Comparison of ENCODE assay signal across 7 mouse cellular contexts in genomic region chr8:105481453-105481852, GRCm38 (mm10). TPM values are rescaled to one million over a fixed set of nuclear protein-coding genes. Genes with fewer than 3 reads are reported as not detected.
DNase-seq lines count a peak whose midpoint lies in the region; ATAC-seq and TF ChIP-seq lines count a peak whose summit lies in the region.

No protein-coding gene starts in this region.

- H3K4me2 ChIP-seq in liver, embryonic 11.5 days: no peak overlapping the region

- no peaks in the 10 kb centered on the region for H3K27me3 ChIP-seq in kidney, adult 2 months (replicated peaks; ENCODE audit: control insufficient read depth, insufficient read depth, low read length)
- no peaks in the 10 kb centered on the region for H3K27me3 ChIP-seq in MEL (ENCODE audit: control insufficient read depth in 1 of 2, insufficient read depth in 2 of 2, low read length in 2 of 2)
- H3K27me3 ChIP-seq in liver, embryonic 11.5 days (replicated peaks; ENCODE audit: control insufficient read depth, insufficient read depth, low read length): no peaks in the 10 kb centered on the region

- TF ChIP-seq CTCF in kidney, adult 2 months (conservative IDR thresholded peaks at IDR 0.05; ENCODE audit: insufficient read depth, insufficient read length, low read depth, low read length): peak; percentile 59
- peak; percentile 83 to 89 (median 87) for TF ChIP-seq CTCF in MEL (IDR thresholded peaks at IDR 0.05 in 2 of 3, conservative IDR thresholded peaks at IDR 0.05 in 1 of 3; ENCODE audit: control insufficient read depth in 1 of 3, insufficient read depth in 1 of 3, low read depth in 2 of 3, low read length in 3 of 3, poor library complexity in 1 of 3, severe bottlenecking in 1 of 3)

- TF ChIP-seq RAD21 in MEL (IDR thresholded peaks at IDR 0.05; ENCODE audit: low read depth, low read length): peak; percentile 65

- H3K4me1 ChIP-seq in kidney, adult 2 months (ENCODE audit: control insufficient read depth, insufficient read depth, low read length): peaks cover 3% of the 10 kb centered on the region; the same call in 1 of the 2 replicates
- H3K4me1 ChIP-seq in MEL (ENCODE audit: control insufficient read depth in 1 of 2, insufficient read depth in 2 of 2, low read length in 2 of 2): no peaks in the 10 kb centered on the region
- H3K4me1 ChIP-seq in liver, embryonic 11.5 days (replicated peaks; ENCODE audit: control insufficient read depth, insufficient read depth, low read length): no peaks in the 10 kb centered on the region; the same call in 1 of the 2 replicates

- TF ChIP-seq EP300 in MEL (IDR thresholded peaks at IDR 0.05; ENCODE audit: low read depth in 1 of 2, low read length in 2 of 2): no peak

- H3K79me2 ChIP-seq in MEL (ENCODE audit: control insufficient read depth, insufficient read depth, low read length, poor library complexity): no peaks in the 10 kb centered on the region

- no peak overlapping the region for H3K4me3 ChIP-seq in kidney, adult 2 months (ENCODE audit: insufficient read depth, low read depth, low read length)
- no peak overlapping the region for H3K4me3 ChIP-seq in MEL (ENCODE audit: control insufficient read depth in 1 of 2, insufficient read depth in 1 of 2, low read depth in 2 of 2, low read length in 2 of 2)
- no peak overlapping the region for H3K4me3 ChIP-seq in liver, embryonic 11.5 days (ENCODE audit: low read depth, low read length)

- no peak for TF ChIP-seq POLR2A in kidney, adult 2 months (IDR thresholded peaks at IDR 0.05; ENCODE audit: low read depth, low read length)
- no peak for TF ChIP-seq POLR2A in MEL (IDR thresholded peaks at IDR 0.05; ENCODE audit: control insufficient read depth in 1 of 2, insufficient read depth in 1 of 2, low read depth in 1 of 2, low read length in 2 of 2, poor library complexity in 1 of 2)

- no peak for ATAC-seq in liver, embryonic 11.5 days (replicated peaks; ENCODE audit: low FRiP score)
- ATAC-seq in erythroid progenitor cell, adult 5-6 weeks (replicated peaks; ENCODE audit: low FRiP score, poor library complexity, severe bottlenecking): no peak

- H3K9ac ChIP-seq in MEL (ENCODE audit: control insufficient read depth, low read depth, low read length, poor library complexity, severe bottlenecking): no peak overlapping the region
- no peak overlapping the region for H3K9ac ChIP-seq in liver, embryonic 11.5 days (ENCODE audit: low read depth, low read length)

- no peaks in the 10 kb centered on the region for H3K9me3 ChIP-seq in MEL (replicated peaks; ENCODE audit: insufficient read depth, low read length)
- H3K9me3 ChIP-seq in liver, embryonic 11.5 days (ENCODE audit: control insufficient read depth, low read length): no peaks in the 10 kb centered on the region

- H3K27ac ChIP-seq in kidney, adult 2 months (ENCODE audit: insufficient read depth, low read depth, low read length): no peak overlapping the region
- no peak overlapping the region for H3K27ac ChIP-seq in MEL (ENCODE audit: control insufficient read depth, low read depth, low read length)
- H3K27ac ChIP-seq in liver, embryonic 11.5 days (ENCODE audit: low read depth, low read length): no peak overlapping the region

- 80% methylated on average over 6 of the region's 6 CpGs for WGBS in kidney, adult 2 months
- WGBS in liver, embryonic 11.5 days: 68% methylated on average over 6 of the region's 6 CpGs

- DNase-seq in kidney, adult 2 months: no peak
- no peak for DNase-seq in kidney, adult 18-20 months
- DNase-seq in MEL (ENCODE audit: low read depth, low spot score): peak; percentile 85
- peak; percentile 53 for DNase-seq in c-Kit-positive CD71-positive TER-119-positive erythroid progenitor cells, embryonic 14.5 days (ENCODE audit: low spot score)
- DNase-seq in liver, embryonic 11.5 days (ENCODE audit: low spot score): peak; percentile 46
- DNase-seq in thymus, postnatal 0 days (ENCODE audit: low spot score): peak; percentile 43

- no peaks in the 10 kb centered on the region for H3K36me3 ChIP-seq in kidney, adult 2 months (ENCODE audit: control insufficient read depth, insufficient read depth, low read length)
- no peaks in the 10 kb centered on the region for H3K36me3 ChIP-seq in MEL (ENCODE audit: control insufficient read depth in 1 of 2, insufficient read depth in 2 of 2, low read length in 2 of 2)
- no peaks in the 10 kb centered on the region for H3K36me3 ChIP-seq in liver, embryonic 11.5 days (ENCODE audit: control insufficient read depth, insufficient read depth, low read length)

TF ChIP-seq in MEL, 35 proteins besides CTCF, POLR2A, EP300 and RAD21:
- TF ChIP-seq NRF1 (IDR thresholded peaks at IDR 0.05; ENCODE audit: insufficient read depth, low read depth, low read length, poor library complexity, severe bottlenecking) (no peak), ZNF384 (IDR thresholded peaks at IDR 0.05; ENCODE audit: low read depth, low read length) (no peak), SMC3 (IDR thresholded peaks at IDR 0.05; ENCODE audit: low read depth, low read length) (peak; percentile 79), MAFK (IDR thresholded peaks at IDR 0.05; ENCODE audit: borderline replicate concordance, low read depth, low read length) (no peak), ELF1 (IDR thresholded peaks at IDR 0.05; ENCODE audit: low read depth, low read length) (no peak), ZC3H11A (IDR thresholded peaks at IDR 0.05; ENCODE audit: low read depth, low read length) (peak; percentile 41; the same call in 1 of the 2 replicates)

RNA-seq across cellular contexts. Expression of gene Tppp3, which starts 10.1 kb away (rescaled TPM):
- polyA plus RNA-seq in kidney, adult 2 months (2012; rRNA removed): 11.9 and 19.3 TPM in 2 replicates
- total RNA-seq in MEL (2012; rRNA removed): 0.42 and 0.81 TPM in 2 replicates
- 1 to 10 TPM in 1 of 2 experiments, not detected in 1; 1.7 TPM for polyA plus RNA-seq in MEL (2012; ENCODE audit: insufficient read depth in 1 of 2, insufficient read length in 2 of 2, low read depth in 1 of 2, low replicate concordance in 2 of 2, missing spikeins in 1 of 2)
- 3.1 and 3.2 TPM in 2 replicates for polyA plus RNA-seq in liver, embryonic 11.5 days (2014; fragmentation: Nextera tagmentation; extraction: Ambion mirVana)
- polyA plus RNA-seq in thymus, postnatal 0 days (2015; fragmentation: Nextera tagmentation; extraction: Ambion mirVana): 31.9 and 42.4 TPM in 2 replicates
- 2.5 TPM in 1 of 2 replicates, not detected in the other for total RNA-seq in erythroid progenitor cell, adult 5-6 weeks (2015; ENCODE audit: low replicate concordance)
- 2.2 TPM in 1 of 2 replicates, not detected in the other for total RNA-seq in erythroid progenitor cell, adult 5-6 weeks (2017; ENCODE audit: low replicate concordance)

RNA-seq across cellular contexts. Expression of gene Zdhhc1, which starts 15.2 kb away (rescaled TPM):
- 47.6 and 57.7 TPM in 2 replicates for polyA plus RNA-seq in kidney, adult 2 months (2012; rRNA removed)
- total RNA-seq in MEL (2012; rRNA removed): 4.7 and 4.9 TPM in 2 replicates
- polyA plus RNA-seq in MEL (2012; ENCODE audit: insufficient read depth in 1 of 2, insufficient read length in 2 of 2, low read depth in 1 of 2, low replicate concordance in 2 of 2, missing spikeins in 1 of 2): 10 to 100 TPM in 1 of 2 experiments, not detected in 1; 11.5 TPM
- polyA plus RNA-seq in liver, embryonic 11.5 days (2014; fragmentation: Nextera tagmentation; extraction: Ambion mirVana): 6.4 and 8.9 TPM in 2 replicates
- polyA plus RNA-seq in thymus, postnatal 0 days (2015; fragmentation: Nextera tagmentation; extraction: Ambion mirVana): 5.8 and 6.9 TPM in 2 replicates
- total RNA-seq in erythroid progenitor cell, adult 5-6 weeks (2015; ENCODE audit: low replicate concordance): 2.5 TPM in 1 of 2 replicates, not detected in the other
- total RNA-seq in erythroid progenitor cell, adult 5-6 weeks (2017; ENCODE audit: low replicate concordance): 0.39 TPM in 1 of 2 replicates, not detected in the other

RNA-seq across cellular contexts. Expression of gene Hsd11b2, which starts 37.1 kb away (rescaled TPM):
- polyA plus RNA-seq in kidney, adult 2 months (2012; rRNA removed): 310 and 336 TPM in 2 replicates
- 0.27 TPM in 1 of 2 replicates, not detected in the other for total RNA-seq in MEL (2012; rRNA removed)
- 1 to 10 TPM in 1 of 2 experiments, not detected in 1; 2.1 TPM for polyA plus RNA-seq in MEL (2012; ENCODE audit: insufficient read depth in 1 of 2, insufficient read length in 2 of 2, low read depth in 1 of 2, low replicate concordance in 2 of 2, missing spikeins in 1 of 2)
- polyA plus RNA-seq in liver, embryonic 11.5 days (2014; fragmentation: Nextera tagmentation; extraction: Ambion mirVana): 13.8 and 16.4 TPM in 2 replicates
- 0.26 and 0.28 TPM in 2 replicates for polyA plus RNA-seq in thymus, postnatal 0 days (2015; fragmentation: Nextera tagmentation; extraction: Ambion mirVana)
- not detected in 2 replicates for total RNA-seq in erythroid progenitor cell, adult 5-6 weeks (2015; ENCODE audit: low replicate concordance)
- not detected in 2 replicates for total RNA-seq in erythroid progenitor cell, adult 5-6 weeks (2017; ENCODE audit: low replicate concordance)

Comparison
In these comparisons a context has a peak if more than half of its experiments do, and no peak if none do; other contexts are left out.
1. DNase-seq: peak in MEL (single experiment), c-Kit-positive CD71-positive TER-119-positive erythroid progenitor cells, embryonic 14.5 days (single experiment), liver, embryonic 11.5 days (single experiment) and thymus, postnatal 0 days (single experiment); none in kidney, adult 2 months (single experiment) and kidney, adult 18-20 months (single experiment).
2. RNA of gene Hsd11b2, which starts 37.1 kb away (polyA plus RNA-seq): 310 to 336 TPM in kidney, adult 2 months; 13.8 to 16.4 TPM in liver, embryonic 11.5 days, 2.1 TPM in MEL and 0.26 to 0.28 TPM in thymus, postnatal 0 days; every median in the first group is over 10 times any median in the second.